In genomic region chr8:70329124-70329834, GRCm38 (mm10) we compare ENCODE assay signal across 8 mouse cellular contexts. TPM values are rescaled to one million over a fixed set of nuclear protein-coding genes. Genes with fewer than 3 reads are reported as not detected.
A peak's percentile ranks its signal among the peaks of the same experiment; 100 is the strongest.
DNase-seq lines count a peak whose midpoint lies in the region; ATAC-seq and TF ChIP-seq lines count a peak whose summit lies in the region.

Gene Gdf1 (plus strand): TSS chr8:70329817.

- ATAC-seq in kidney, embryonic 15.5 days (replicated peaks; ENCODE audit: low FRiP score) = peak; percentile 14; the same call in 1 of the 2 replicates
- ATAC-seq in liver, embryonic 16.5 days (ENCODE audit: low read depth) = no peak

- no peak for TF ChIP-seq CTCF in bone marrow, adult 2 months (IDR thresholded peaks at IDR 0.05; ENCODE audit: control insufficient read depth, insufficient read depth, low read length)
- no peak for TF ChIP-seq CTCF in thymus, adult 2 months (IDR thresholded peaks at IDR 0.05; ENCODE audit: borderline replicate concordance, control insufficient read depth, extremely low read depth, insufficient read depth, low read length, poor library complexity)

- peak within 1 kb of the TSS; percentile 60 for H3K4me2 ChIP-seq in kidney, embryonic 15.5 days
- no peak within 1 kb of the TSS for H3K4me2 ChIP-seq in liver, embryonic 16.5 days (ENCODE audit: low read depth, low read length)

- peak within 1 kb of the TSS; percentile 12; the same call in 1 of the 2 replicates for H3K9ac ChIP-seq in kidney, embryonic 15.5 days
- no peak within 1 kb of the TSS for H3K9ac ChIP-seq in liver, embryonic 16.5 days (ENCODE audit: low read depth, low read length)

- peaks cover 27% of the 10 kb centered on the region for H3K4me1 ChIP-seq in kidney, embryonic 15.5 days
- no peaks in the 10 kb centered on the region; the same call in 1 of the 2 replicates for H3K4me1 ChIP-seq in bone marrow, adult 2 months (ENCODE audit: control insufficient read depth, insufficient read depth, low read length)
- peaks cover 40% of the 10 kb centered on the region for H3K4me1 ChIP-seq in hindbrain, embryonic 10.5 days (replicated peaks)
- peaks cover 25% of the 10 kb centered on the region for H3K4me1 ChIP-seq in liver, embryonic 16.5 days (ENCODE audit: control insufficient read depth, low read depth, low read length)
- no peaks in the 10 kb centered on the region for H3K4me1 ChIP-seq in thymus, adult 2 months (replicated peaks; ENCODE audit: control insufficient read depth, insufficient read depth, low read length)

- peaks cover 34% of the 10 kb centered on the region for H3K36me3 ChIP-seq in kidney, embryonic 15.5 days
- peaks cover 44% of the 10 kb centered on the region for H3K36me3 ChIP-seq in hindbrain, embryonic 10.5 days
- peaks cover 35% of the 10 kb centered on the region for H3K36me3 ChIP-seq in liver, embryonic 16.5 days (ENCODE audit: control insufficient read depth, insufficient read depth)
- H3K36me3 ChIP-seq in thymus, adult 2 months (ENCODE audit: control insufficient read depth, insufficient read depth, low read length) = peaks cover 35% of the 10 kb centered on the region

- no peak for DNase-seq in kidney, postnatal 25 days
- DNase-seq in hindbrain, embryonic 10.5 days (ENCODE audit: low spot score) = no peak
- no peak for DNase-seq in thymus, adult 2 months
- no peak for DNase-seq in gastrocnemius, postnatal 10 days
- no peak for DNase-seq in thymus, adult 18-20 months

- no peak for TF ChIP-seq POLR2A in bone marrow, adult 2 months (IDR thresholded peaks at IDR 0.05; ENCODE audit: borderline replicate concordance, control insufficient read depth, low read depth, low read length)
- TF ChIP-seq POLR2A in thymus, adult 2 months (IDR thresholded peaks at IDR 0.05; ENCODE audit: control insufficient read depth, extremely low read depth, insufficient read depth, low read length, poor library complexity) = no peak

- peak within 1 kb of the TSS; percentile 32 for H3K4me3 ChIP-seq in kidney, embryonic 15.5 days (replicated peaks)
- no peak within 1 kb of the TSS for H3K4me3 ChIP-seq in bone marrow, adult 2 months (replicated peaks; ENCODE audit: control insufficient read depth, low read depth, low read length)
- peak within 1 kb of the TSS; percentile 40 for H3K4me3 ChIP-seq in hindbrain, embryonic 10.5 days
- no peak within 1 kb of the TSS for H3K4me3 ChIP-seq in liver, embryonic 16.5 days (ENCODE audit: low read depth, low read length)
- H3K4me3 ChIP-seq in thymus, adult 2 months (ENCODE audit: control insufficient read depth, insufficient read depth, low read length) = no peak within 1 kb of the TSS

- H3K27ac ChIP-seq in kidney, embryonic 15.5 days = peak within 1 kb of the TSS; percentile 14; the same call in 1 of the 2 replicates
- H3K27ac ChIP-seq in bone marrow, adult 2 months (ENCODE audit: control insufficient read depth, insufficient read depth, low read depth, low read length, poor library complexity) = peak within 1 kb of the TSS; percentile 48; the same call in 1 of the 2 replicates
- H3K27ac ChIP-seq in hindbrain, embryonic 10.5 days = peak within 1 kb of the TSS; percentile 83
- H3K27ac ChIP-seq in liver, embryonic 16.5 days (ENCODE audit: low read length) = peak within 1 kb of the TSS; percentile 83
- H3K27ac ChIP-seq in thymus, adult 2 months (ENCODE audit: control insufficient read depth, insufficient read depth, low read length) = no peak within 1 kb of the TSS

- peaks cover 13% of the 10 kb centered on the region for H3K27me3 ChIP-seq in kidney, embryonic 15.5 days
- H3K27me3 ChIP-seq in hindbrain, embryonic 10.5 days (ENCODE audit: insufficient read depth, poor library complexity, severe bottlenecking) = peaks cover 39% of the 10 kb centered on the region
- H3K27me3 ChIP-seq in liver, embryonic 16.5 days (ENCODE audit: control insufficient read depth, insufficient read depth, low read depth, low read length) = no peaks in the 10 kb centered on the region
- H3K27me3 ChIP-seq in thymus, adult 2 months (ENCODE audit: control insufficient read depth, insufficient read depth, low read length) = no peaks in the 10 kb centered on the region

- WGBS in kidney, embryonic 15.5 days = 27% methylated on average over 14 of the region's 14 CpGs
- WGBS in bone marrow, adult 2 months = 59% methylated on average over 14 of the region's 14 CpGs
- 19% methylated on average over 14 of the region's 14 CpGs for WGBS in hindbrain, embryonic 10.5 days
- WGBS in liver, embryonic 16.5 days (ENCODE audit: insufficient replicate concordance) = 40% methylated on average over 14 of the region's 14 CpGs
- 63% methylated on average over 14 of the region's 14 CpGs for WGBS in thymus, adult 2 months

- H3K9me3 ChIP-seq in kidney, embryonic 15.5 days (replicated peaks) = no peaks in the 10 kb centered on the region
- 0 out of 2 replicates have a peak, but pooled peaks cover 3% of the 10 kb centered on the region for H3K9me3 ChIP-seq in hindbrain, embryonic 10.5 days
- no peaks in the 10 kb centered on the region for H3K9me3 ChIP-seq in liver, embryonic 16.5 days (replicated peaks; ENCODE audit: control insufficient read depth, low read length)

RNA-seq across cellular contexts. Expression of gene Gdf1, which starts in this region (rescaled TPM):
- 5.2 and 6.2 TPM in 2 replicates for polyA plus RNA-seq in kidney, embryonic 15.5 days (2015; fragmentation: Nextera tagmentation; extraction: Ambion mirVana)
- polyA plus RNA-seq in bone marrow, adult 2 months (2011; ENCODE audit: insufficient read depth, insufficient read length, low replicate concordance, missing spikeins) = not detected in 2 replicates
- polyA plus RNA-seq in hindbrain, embryonic 10.5 days (2016; fragmentation: Nextera tagmentation; extraction: Ambion mirVana) = 2.9 and 4.3 TPM in 2 replicates
- 0.18 and 0.34 TPM in 2 replicates for polyA plus RNA-seq in liver, embryonic 16.5 days (2015; fragmentation: Nextera tagmentation; extraction: Ambion mirVana)
- 0.13 and 0.23 TPM in 2 replicates for polyA plus RNA-seq in thymus, adult 2 months (2012; rRNA removed)
- 1 to 10 TPM; 3.9 to 5.3 TPM for total RNA-seq in gastrocnemius, postnatal 10 days (2021)

Comparison
In these comparisons a context has a peak if more than half of its experiments do, and no peak if none do; other contexts are left out.
1. H3K4me3 ChIP-seq: peak in kidney, embryonic 15.5 days (single experiment) and hindbrain, embryonic 10.5 days (single experiment); none in bone marrow, adult 2 months (single experiment), liver, embryonic 16.5 days (single experiment) and thymus, adult 2 months (single experiment).